Mouse (Mus musculus): Measurements from ENCODE around the gene Prdx2. TPM values are rescaled to one million over a fixed set of nuclear protein-coding genes. Genes with fewer than 3 reads are reported as not detected.
A peak's percentile ranks its signal among the peaks of the same experiment; 100 is the strongest.

The Prdx2 gene
- polyA plus RNA-seq, 1 experiment: 432 TPM

- no peaks in the 10 kb centered on the region for H3K36me3 ChIP-seq (ENCODE audit: control insufficient read depth, insufficient read depth)
- peaks cover 14% of the 10 kb centered on the region for H3K27me3 ChIP-seq (ENCODE audit: control insufficient read depth, insufficient read depth, insufficient read length)
- no peaks in the 10 kb centered on the region for H3K79me2 ChIP-seq (ENCODE audit: control insufficient read depth, insufficient read depth)
- H3ac ChIP-seq (ENCODE audit: control insufficient read depth, insufficient read length): no peak overlapping the region
- no peak overlapping the region for H3K4me3 ChIP-seq
- H3K4me2 ChIP-seq (ENCODE audit: low read depth): no peak overlapping the region
- TF ChIP-seq SRF (IDR thresholded peaks at IDR 0.05; ENCODE audit: control insufficient read depth, insufficient read length, low read depth) (no peak), REST (IDR thresholded peaks at IDR 0.05; ENCODE audit: insufficient read depth, insufficient read length) (no peak), POLR2AphosphoS2 (IDR thresholded peaks at IDR 0.05; ENCODE audit: insufficient read length, low read depth) (no peak), TCF3 (IDR thresholded peaks at IDR 0.05; ENCODE audit: insufficient read length, low read depth) (no peak), TCF12 (IDR thresholded peaks at IDR 0.05; ENCODE audit: insufficient read depth, poor library complexity, severe bottlenecking) (no peak)
Measured at GRCm38 (mm10) chr8:85011242-85011641, 41.9 kb downstream of the Prdx2 start.

DNA sequence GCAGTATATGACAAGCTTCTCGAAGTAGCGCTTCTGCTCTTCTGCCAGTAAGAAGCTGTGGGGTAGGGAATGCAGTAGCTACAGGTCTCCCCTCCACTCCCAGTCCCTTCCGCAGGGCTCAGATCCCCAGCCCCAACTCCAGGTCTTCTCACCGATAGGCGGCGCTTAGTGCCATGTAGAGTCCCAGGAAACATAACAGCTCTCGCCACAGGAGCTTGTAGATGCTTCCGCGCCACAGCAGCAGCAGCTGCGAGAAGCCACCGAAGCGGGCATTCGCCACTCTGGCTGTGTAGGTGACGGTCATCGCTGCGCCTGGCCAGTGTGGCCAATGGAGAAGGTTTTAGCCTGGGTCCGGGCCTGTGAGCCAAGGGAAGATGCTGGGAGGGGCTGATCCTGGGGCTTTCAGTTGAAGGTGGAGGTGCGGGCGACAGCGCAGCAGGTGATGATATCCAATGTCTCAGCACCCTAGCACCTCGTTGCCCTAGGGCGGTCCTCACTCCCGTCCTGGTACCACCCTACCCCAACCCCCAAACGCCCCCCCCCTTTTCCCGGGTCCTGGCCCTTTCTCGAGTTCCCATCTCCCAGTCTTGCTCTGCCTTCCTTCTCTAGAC is 43.9 kb downstream of the Prdx2 start:
- Histone ChIP-seq H3K36me3 (ENCODE audit: control insufficient read depth, insufficient read depth) (no peaks in the 10 kb centered on the region), H3K27me3 (ENCODE audit: control insufficient read depth, insufficient read depth, insufficient read length) (peaks cover 14% of the 10 kb centered on the region), H3K79me2 (ENCODE audit: control insufficient read depth, insufficient read depth) (no peaks in the 10 kb centered on the region), H3K4me2 (ENCODE audit: low read depth) (peak overlapping the region; percentile 38), H3ac (ENCODE audit: control insufficient read depth, insufficient read length) (no peak overlapping the region), H3K4me3 (no peak overlapping the region)
- peak in 1 of 3 experiments; percentile 16 for TF ChIP-seq MYOG (IDR thresholded peaks at IDR 0.05; ENCODE audit: control insufficient read depth in 1 of 3, insufficient read depth in 1 of 3, insufficient read length in 2 of 3, low read depth in 2 of 3)
- TF ChIP-seq CEBPB (IDR thresholded peaks at IDR 0.05; ENCODE audit: insufficient read depth, poor library complexity, severe bottlenecking): no peak
- TF ChIP-seq TCF12 (IDR thresholded peaks at IDR 0.05; ENCODE audit: insufficient read depth, poor library complexity, severe bottlenecking): no peak
- no peak for TF ChIP-seq POLR2AphosphoS2 (IDR thresholded peaks at IDR 0.05; ENCODE audit: insufficient read length, low read depth)
- TF ChIP-seq TCF3 (IDR thresholded peaks at IDR 0.05; ENCODE audit: insufficient read length, low read depth): no peak
- no peak for TF ChIP-seq MYOD1 (IDR thresholded peaks at IDR 0.05; ENCODE audit: control insufficient read depth in 1 of 3, insufficient read length in 2 of 3, low read depth in 2 of 3)
- TF ChIP-seq USF1 (IDR thresholded peaks at IDR 0.05; ENCODE audit: low read depth): no peak
- no peak for TF ChIP-seq POLR2A (IDR thresholded peaks at IDR 0.05; ENCODE audit: insufficient read length, low read depth)
- TF ChIP-seq E2F4 (IDR thresholded peaks at IDR 0.05; ENCODE audit: insufficient read depth): no peak

DNA sequence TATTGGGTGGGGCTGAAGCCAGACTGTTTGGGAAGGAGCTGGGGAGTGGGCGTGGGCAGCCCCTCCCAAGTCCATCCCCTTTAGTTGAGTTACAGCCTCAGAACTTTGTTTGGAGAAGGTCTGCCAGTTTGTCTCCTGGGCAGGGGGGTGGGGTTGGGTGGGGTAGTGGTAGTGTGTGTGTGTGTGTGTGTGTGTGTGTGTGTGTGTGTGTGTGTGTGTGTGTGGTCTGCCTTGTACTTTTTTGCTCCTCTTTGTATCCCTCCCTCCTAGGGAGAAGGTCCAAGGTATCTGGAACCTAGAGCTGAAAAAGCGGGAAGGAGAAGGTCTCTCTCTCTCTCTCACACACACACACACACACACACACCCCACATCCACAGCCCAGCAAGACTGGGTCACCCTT is 45.0 kb downstream of the Prdx2 start, which contains the start of gene Best2:
Best2 (minus strand) TSS at position 101 of the 400 bp plus-strand sequence.
- Histone ChIP-seq H3K4me3 (no peak within 1 kb of the TSS), H3ac (ENCODE audit: control insufficient read depth, insufficient read length) (no peak within 1 kb of the TSS), H3K79me2 (ENCODE audit: control insufficient read depth, insufficient read depth) (no peaks in the 10 kb centered on the region), H3K36me3 (ENCODE audit: control insufficient read depth, insufficient read depth) (peaks cover 3% of the 10 kb centered on the region), H3K4me2 (ENCODE audit: low read depth) (peak within 1 kb of the TSS; percentile 38), H3K27me3 (ENCODE audit: control insufficient read depth, insufficient read depth, insufficient read length) (peaks cover 14% of the 10 kb centered on the region)
- TF ChIP-seq TCF12 (IDR thresholded peaks at IDR 0.05; ENCODE audit: insufficient read depth, poor library complexity, severe bottlenecking): no peak
- TF ChIP-seq MYOD1 (IDR thresholded peaks at IDR 0.05; ENCODE audit: control insufficient read depth in 1 of 3, insufficient read length in 2 of 3, low read depth in 2 of 3): no peak
- TF ChIP-seq USF1 (IDR thresholded peaks at IDR 0.05; ENCODE audit: low read depth): no peak
- TF ChIP-seq CEBPB (IDR thresholded peaks at IDR 0.05; ENCODE audit: insufficient read depth, poor library complexity, severe bottlenecking): no peak
- TF ChIP-seq SRF (IDR thresholded peaks at IDR 0.05; ENCODE audit: control insufficient read depth, insufficient read length, low read depth): no peak
- no peak for TF ChIP-seq POLR2AphosphoS2 (IDR thresholded peaks at IDR 0.05; ENCODE audit: insufficient read length, low read depth)
- no peak for TF ChIP-seq TCF3 (IDR thresholded peaks at IDR 0.05; ENCODE audit: insufficient read length, low read depth)
- no peak for TF ChIP-seq MYOG (IDR thresholded peaks at IDR 0.05; ENCODE audit: control insufficient read depth in 1 of 3, insufficient read depth in 1 of 3, insufficient read length in 2 of 3, low read depth in 2 of 3)

GRCm38 (mm10) chr8:85016724-85017123 is 47.3 kb downstream of the Prdx2 start:
- H3K4me3 ChIP-seq: no peak overlapping the region
- peaks cover 5% of the 10 kb centered on the region for H3K27me3 ChIP-seq (ENCODE audit: control insufficient read depth, insufficient read depth, insufficient read length)
- H3K4me2 ChIP-seq (ENCODE audit: low read depth): no peak overlapping the region
- TF ChIP-seq POLR2A (IDR thresholded peaks at IDR 0.05; ENCODE audit: insufficient read length, low read depth): no peak
- peak; percentile 36 for TF ChIP-seq POLR2AphosphoS2 (IDR thresholded peaks at IDR 0.05; ENCODE audit: insufficient read length, low read depth)
- peaks cover 3% of the 10 kb centered on the region for H3K79me2 ChIP-seq (ENCODE audit: control insufficient read depth, insufficient read depth)
- H3K36me3 ChIP-seq (ENCODE audit: control insufficient read depth, insufficient read depth): peaks cover 3% of the 10 kb centered on the region
- no peak overlapping the region for H3ac ChIP-seq (ENCODE audit: control insufficient read depth, insufficient read length)

- peaks cover 3% of the 10 kb centered on the region for H3K36me3 ChIP-seq (ENCODE audit: control insufficient read depth, insufficient read depth)
- no peak overlapping the region for H3K4me3 ChIP-seq
- H3K4me2 ChIP-seq (ENCODE audit: low read depth): no peak overlapping the region
- peaks cover 5% of the 10 kb centered on the region for H3K27me3 ChIP-seq (ENCODE audit: control insufficient read depth, insufficient read depth, insufficient read length)
- H3K79me2 ChIP-seq (ENCODE audit: control insufficient read depth, insufficient read depth): peaks cover 8% of the 10 kb centered on the region
- no peak overlapping the region for H3ac ChIP-seq (ENCODE audit: control insufficient read depth, insufficient read length)
- TF ChIP-seq USF1 (IDR thresholded peaks at IDR 0.05; ENCODE audit: low read depth): no peak
- TF ChIP-seq MYOG (IDR thresholded peaks at IDR 0.05; ENCODE audit: control insufficient read depth in 1 of 3, insufficient read depth in 1 of 3, insufficient read length in 2 of 3, low read depth in 2 of 3): no peak
- TF ChIP-seq MYOD1 (IDR thresholded peaks at IDR 0.05; ENCODE audit: control insufficient read depth in 1 of 3, insufficient read length in 2 of 3, low read depth in 2 of 3): no peak
- no peak for TF ChIP-seq REST (IDR thresholded peaks at IDR 0.05; ENCODE audit: insufficient read depth, insufficient read length)
- no peak for TF ChIP-seq E2F4 (IDR thresholded peaks at IDR 0.05; ENCODE audit: insufficient read depth)
Measured at GRCm38 (mm10) chr8:85017209-85017608, 47.8 kb downstream of the Prdx2 start.
